Mouse (Mus musculus) heart, adult 2 months (tissue): ENCODE measurements at regions not wholly inside any gene's neighbourhood (a gene's known extent, or its start where the extent isn't known, plus 50 kb on each side); places are given as distances from the start of the nearest gene placed in this dataset.

Experiments used
- CTCF ChIP-seq: fragments of 200-600 bp; IDR thresholded peaks from 2 replicates; pipeline ENCODE4 v1.8.1; 2022; ENCODE audit warnings: antibody characterized with exemption, mild to moderate bottlenecking, moderate library complexity
- POLR2A ChIP-seq: fragments of 200-500 bp; IDR thresholded peaks from 2 replicates; pipeline ENCODE4 v1.6.1; 2011; ENCODE audit warnings: mild to moderate bottlenecking, low read depth, low read length, control low read depth; ENCODE audit not compliant: insufficient read depth

- TF ChIP-seq POLR2A (no peak), CTCF (no peak)
Observed at GRCm38 (mm10) chr3:38250552-38250951, 234.1 kb downstream of the Ankrd50 start.
